Mouse (Mus musculus) small intestine, adult 2 months (tissue): ENCODE results near the gene Erg28.

Experiments
- CTCF ChIP-seq: fragments of 200-500 bp; IDR thresholded peaks from 2 replicates; pipeline ENCODE4 v1.5.1; 2012; ENCODE audit warnings: low read depth, mild to moderate bottlenecking, control low read depth, inconsistent platforms, low read length, moderate library complexity, mixed read lengths; ENCODE audit not compliant: insufficient replicate concordance, insufficient read length; ENCODE audit errors: extremely low read depth
- POLR2A ChIP-seq: fragments of 200-500 bp; IDR thresholded peaks from 2 replicates; pipeline ENCODE4 v1.6.1; 2012; ENCODE audit warnings: low read depth, mild to moderate bottlenecking, control low read depth, inconsistent platforms, low read length, moderate library complexity

DNA sequence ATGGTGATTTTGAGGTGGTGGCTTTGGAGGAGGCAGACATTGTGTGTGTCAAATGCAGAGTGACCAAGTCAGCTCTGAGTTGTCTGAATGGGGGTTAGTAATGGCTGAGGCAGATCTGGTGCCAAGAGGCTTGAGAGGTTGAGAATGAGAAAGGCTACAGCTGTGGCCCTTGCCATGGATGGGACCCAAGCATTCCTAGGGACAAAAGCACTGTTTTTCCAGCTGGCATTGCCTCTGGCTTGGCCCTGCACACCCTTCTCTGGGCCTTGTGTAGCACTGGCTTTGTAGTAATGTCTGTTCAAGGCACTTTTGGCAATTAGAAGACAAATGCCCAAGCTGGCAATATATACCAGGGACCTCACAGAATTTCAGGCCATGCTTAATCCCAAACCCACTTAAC lies 13.4 kb downstream of the Erg28 start:
- TF ChIP-seq POLR2A = no peak
- TF ChIP-seq CTCF = no peak
